Mouse (Mus musculus) layer of hippocampus, adult 6 months (tissue): ENCODE data around the gene Rhox4e. TPM values are rescaled to one million over a fixed set of nuclear protein-coding genes. Genes with fewer than 3 reads are reported as not detected.

Experiments used
- long read RNA-seq, 2 experiments: library from polyadenylated mRNA; unstranded; transcript quantifications; one replicate each; pipeline ENCODE4 v2.0.0; 2019 to 2020
- polyA plus RNA-seq: library from polyadenylated mRNA; unstranded; fragments of <200 nt; fragmentation: Nextera tagmentation; gene quantifications from 2 replicates; pipeline ENCODE4 v1.2.3, GENCODE M21; 2021

Gene Rhox4e
- not detected in 2 replicates for polyA plus RNA-seq
- long read RNA-seq, experiment 1 = 0 reads
- long read RNA-seq, experiment 2 = 0 reads

DNA sequence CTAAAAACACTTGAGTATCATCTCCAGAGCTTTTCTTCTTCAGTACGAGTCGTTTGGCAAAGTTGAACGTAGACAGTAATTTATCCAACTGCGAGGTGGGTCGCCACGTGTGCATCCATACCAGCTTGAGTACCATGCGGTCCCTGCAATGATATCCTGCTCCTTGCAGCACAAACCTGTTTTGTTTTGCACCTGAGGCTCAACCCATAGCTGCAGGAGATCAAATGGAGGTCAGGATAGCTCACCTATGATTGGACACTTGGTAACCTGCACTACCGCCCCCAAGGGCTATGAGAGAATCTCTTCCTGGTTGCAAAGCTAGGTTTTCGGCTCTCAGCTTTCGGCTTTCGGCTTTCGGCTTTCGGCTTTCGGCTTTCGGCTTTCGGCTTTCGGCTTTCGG is at the start of gene Rhox4e:
Rhox4e (plus strand) TSS at position 301 of the 400 bp plus-strand sequence.

DNA sequence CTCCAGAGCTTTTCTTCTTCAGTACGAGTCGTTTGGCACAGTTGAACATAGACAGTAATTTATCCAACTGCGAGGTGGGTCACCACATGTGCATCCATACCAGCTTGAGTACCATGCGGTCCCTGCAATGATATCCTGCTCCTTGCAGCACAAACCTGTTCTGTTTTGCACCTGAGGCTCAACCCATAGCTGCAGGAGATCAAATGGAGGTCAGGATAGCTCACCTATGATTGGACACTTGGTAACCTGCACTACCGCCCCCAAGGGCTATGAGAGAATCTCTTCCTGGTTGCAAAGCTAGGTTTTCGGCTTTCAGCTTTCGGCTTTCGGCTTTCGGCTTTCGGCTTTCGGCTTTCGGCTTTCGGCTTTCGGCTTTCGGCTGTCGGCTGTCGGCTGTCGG is 43.2 kb upstream of the Rhox4e start, which contains the start of gene Rhox4d:
Rhox4d (plus strand) TSS at position 301 of the 400 bp plus-strand sequence.

DNA sequence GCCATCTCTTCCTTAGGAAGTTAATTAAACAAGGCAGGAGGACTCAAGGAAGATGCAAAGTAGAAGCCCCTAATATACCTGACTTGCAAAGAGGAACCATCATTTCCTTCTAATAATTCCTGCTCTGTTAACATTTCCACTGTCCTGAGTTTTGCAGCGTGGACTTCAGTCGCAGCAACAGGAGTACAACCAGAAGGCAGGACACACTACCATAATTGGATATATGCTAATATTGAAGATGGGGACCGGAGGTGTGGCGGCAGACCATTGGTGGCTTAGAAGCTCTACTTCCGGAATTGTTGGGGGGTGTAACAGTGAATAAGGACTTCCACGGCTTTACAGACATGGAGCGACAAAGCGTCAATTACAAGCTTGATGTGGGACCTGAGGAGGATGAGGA is 27.1 kb upstream of the Rhox4e start, which contains the start of gene Rhox2e:
Rhox2e (plus strand) TSS at position 301 of the 400 bp plus-strand sequence.

DNA sequence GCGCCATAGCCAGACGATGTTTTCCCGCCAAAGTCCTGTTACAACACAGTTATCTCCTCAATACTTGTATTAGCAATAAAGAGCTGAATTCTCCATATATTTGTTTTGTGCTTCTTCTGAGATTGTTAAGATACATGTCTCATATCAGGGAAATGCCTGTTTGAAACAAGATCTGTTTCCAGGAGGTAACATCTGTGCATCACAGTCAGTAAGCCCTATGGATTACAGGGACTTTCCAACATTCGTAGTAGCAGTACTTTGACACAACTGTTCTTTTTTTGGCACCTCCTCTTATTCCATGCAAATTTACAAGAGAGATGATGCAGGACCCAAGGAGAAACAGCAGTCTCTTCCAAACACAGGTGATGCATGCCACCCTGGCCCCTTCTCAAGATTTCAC is 15.5 kb upstream of the Rhox4e start, which contains the start of gene Rhox3e:
Rhox3e (plus strand) TSS at position 301 of the 400 bp plus-strand sequence.

DNA sequence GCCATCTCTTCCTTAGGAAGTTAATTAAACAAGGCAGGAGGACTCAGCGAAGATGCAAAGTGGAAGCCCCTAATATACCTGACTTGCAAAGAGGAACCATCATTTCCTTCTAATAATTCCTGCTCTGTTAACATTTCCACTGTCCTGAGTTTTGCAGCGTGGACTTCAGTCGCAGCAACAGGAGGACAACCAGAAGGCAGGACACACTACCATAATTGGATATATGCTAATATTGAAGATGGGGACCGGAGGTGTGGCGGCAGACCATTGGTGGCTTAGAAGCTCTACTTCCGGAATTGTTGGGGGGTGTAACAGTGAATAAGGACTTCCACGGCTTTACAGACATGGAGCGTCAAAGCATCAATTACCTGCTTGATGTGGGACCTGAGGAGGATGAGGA is 13.9 kb downstream of the Rhox4e start, which contains the start of gene Rhox2f:
Rhox2f (plus strand) TSS at position 301 of the 400 bp plus-strand sequence.

DNA sequence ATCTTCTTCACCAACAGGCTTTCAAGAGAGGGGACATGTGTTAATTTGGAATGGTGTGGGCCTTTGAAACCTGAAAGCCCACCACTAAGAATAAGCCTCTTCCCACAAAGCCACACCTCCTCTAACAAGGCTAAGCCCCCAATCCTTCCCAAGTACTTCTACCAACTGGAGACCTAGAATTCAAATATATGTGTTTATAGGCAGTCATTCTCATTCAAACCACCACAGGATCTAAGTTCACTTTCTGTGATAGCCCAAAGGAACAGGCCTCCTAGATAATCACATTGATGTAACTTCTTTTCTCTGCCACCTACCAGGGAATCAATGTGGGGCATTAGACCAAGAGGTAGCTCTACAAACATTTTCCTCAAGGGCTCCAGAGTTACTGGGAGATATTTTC is 23.5 kb downstream of the Rhox4e start, which contains the start of gene Rhox3f:
Rhox3f (plus strand) TSS at position 301 of the 400 bp plus-strand sequence.

DNA sequence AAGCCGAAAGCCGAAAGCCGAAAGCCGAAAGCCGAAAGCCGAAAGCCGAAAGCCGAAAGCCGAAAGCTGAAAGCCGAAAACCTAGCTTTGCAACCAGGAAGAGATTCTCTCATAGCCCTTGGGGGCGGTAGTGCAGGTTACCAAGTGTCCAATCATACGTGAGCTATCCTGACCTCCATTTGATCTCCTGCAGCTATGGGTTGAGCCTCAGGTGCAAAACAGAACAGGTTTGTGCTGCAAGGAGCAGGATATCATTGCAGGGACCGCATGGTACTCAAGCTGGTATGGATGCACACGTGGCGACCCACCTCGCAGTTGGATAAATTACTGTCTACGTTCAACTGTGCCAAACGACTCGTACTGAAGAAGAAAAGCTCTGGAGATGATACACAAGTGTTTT is 50.4 kb downstream of the Rhox4e start, which contains the start of gene Rhox4f:
Rhox4f (minus strand) TSS at position 101 of the 400 bp plus-strand sequence.

Other genes with a start within 250 kb of the Rhox4e start
- not detected in 2 replicates for gene Rhox3a2, start 177.4 kb upstream of the Rhox4e start, polyA plus RNA-seq
- not detected in 2 replicates for gene Rhox4a2, start 166.6 kb upstream of the Rhox4e start, polyA plus RNA-seq
- gene Rhox2b, start 145.3 kb upstream of the Rhox4e start, polyA plus RNA-seq = not detected in 2 replicates
- not detected in 2 replicates for gene Rhox4b, start 124.9 kb upstream of the Rhox4e start, polyA plus RNA-seq
- gene Rhox2c, start 103.7 kb upstream of the Rhox4e start, polyA plus RNA-seq = not detected in 2 replicates
- not detected in 2 replicates for gene Rhox3c, start 98.8 kb upstream of the Rhox4e start, polyA plus RNA-seq
- gene Rhox4c, start 77.1 kb upstream of the Rhox4e start, polyA plus RNA-seq = not detected in 2 replicates
- gene Rhox2d, start 64.0 kb upstream of the Rhox4e start, polyA plus RNA-seq = not detected in 2 replicates
- not detected in 2 replicates for gene Rhox4d, start 43.1 kb upstream of the Rhox4e start, polyA plus RNA-seq
- not detected in 2 replicates for gene Rhox2e, start 27.0 kb upstream of the Rhox4e start, polyA plus RNA-seq
- not detected in 2 replicates for gene Rhox3e, start 15.4 kb upstream of the Rhox4e start, polyA plus RNA-seq
- gene Rhox2f, start 14.0 kb downstream of the Rhox4e start, polyA plus RNA-seq = not detected in 2 replicates
- gene Rhox3f, start 23.6 kb downstream of the Rhox4e start, polyA plus RNA-seq = not detected in 2 replicates
- gene Rhox4f, start 50.3 kb downstream of the Rhox4e start, polyA plus RNA-seq = not detected in 2 replicates
- gene Rhox3g, start 71.2 kb downstream of the Rhox4e start, polyA plus RNA-seq = not detected in 2 replicates
- gene Rhox2g, start 86.1 kb downstream of the Rhox4e start, polyA plus RNA-seq = not detected in 2 replicates
- not detected in 2 replicates for gene Rhox4g, start 93.9 kb downstream of the Rhox4e start, polyA plus RNA-seq
- gene Rhox3h, start 111.4 kb downstream of the Rhox4e start, polyA plus RNA-seq = not detected in 2 replicates
- gene Rhox2h, start 115.9 kb downstream of the Rhox4e start, polyA plus RNA-seq = not detected in 2 replicates
- 0.20 and 0.55 TPM in 2 replicates for gene Rhox5, start 247.4 kb downstream of the Rhox4e start, polyA plus RNA-seq